Mouse (Mus musculus) MEL (cell line): ENCODE results near the gene A530016L24Rik. TPM values are rescaled to one million over a fixed set of nuclear protein-coding genes. Genes with fewer than 3 reads are reported as not detected.

Source experiments
- DNase-seq: peaks from one replicate; pipeline ENCODE4 v3.0.0; 2011; ENCODE audit warnings: low read depth, low spot score
- H3K27ac ChIP-seq: 2 replicates; pipeline ENCODE4 v1.5.1; 2012; ENCODE audit warnings: low read depth, mild to moderate bottlenecking, control low read depth, low read length, moderate library complexity; ENCODE audit not compliant: control insufficient read depth
- H3K27me3 ChIP-seq, 2 experiments: fragments of 150-350 bp in 1 of 2; sonication (generic) in 1 of 2; 2 replicates each; pipeline ENCODE4 v1.6.1; 2012; ENCODE audit warnings: low read length in 2 of 2, mild to moderate bottlenecking in 2 of 2, improper control_type of control experiment in 1 of 2, moderate library complexity in 1 of 2; ENCODE audit not compliant: insufficient read depth in 2 of 2, control insufficient read depth in 1 of 2
- H3K36me3 ChIP-seq, 2 experiments: 2 replicates each; pipeline ENCODE4 v1.6.1; 2012 to 2014; ENCODE audit warnings: low read length in 2 of 2, improper control_type of control experiment in 1 of 2, inconsistent platforms in 1 of 2, mild to moderate bottlenecking in 1 of 2; ENCODE audit not compliant: insufficient read depth in 2 of 2, control insufficient read depth in 1 of 2
- H3K4me1 ChIP-seq, 2 experiments: fragments of 150-350 bp in 1 of 2; sonication (generic) in 1 of 2; 2 replicates each; pipeline ENCODE4 v1.6.1; 2012; ENCODE audit warnings: low read length in 2 of 2, improper control_type of control experiment in 1 of 2, mild to moderate bottlenecking in 1 of 2; ENCODE audit not compliant: insufficient read depth in 2 of 2, control insufficient read depth in 1 of 2
- H3K4me3 ChIP-seq, 2 experiments: fragments of 150-350 bp in 1 of 2; sonication (generic) in 1 of 2; 2 replicates each; pipeline ENCODE4 v1.5.1; 2012; ENCODE audit warnings: low read depth in 2 of 2, low read length in 2 of 2, mild to moderate bottlenecking in 2 of 2, moderate library complexity in 2 of 2, control low read depth in 1 of 2, improper control_type of control experiment in 1 of 2; ENCODE audit not compliant: control insufficient read depth in 1 of 2, insufficient read depth in 1 of 2
- H3K79me2 ChIP-seq: 2 replicates; pipeline ENCODE4 v1.6.1; 2012; ENCODE audit warnings: mild to moderate bottlenecking, low read length, moderate library complexity; ENCODE audit not compliant: control insufficient read depth, poor library complexity, insufficient read depth
- H3K9ac ChIP-seq: 2 replicates; pipeline ENCODE4 v1.6.1; 2012; ENCODE audit warnings: low read depth, mild to moderate bottlenecking, control low read depth, low read length, moderate library complexity; ENCODE audit not compliant: control insufficient read depth, poor library complexity, severe bottlenecking
- H3K9me3 ChIP-seq: fragments of 150-350 bp; sonication (generic); replicated peaks from 2 replicates; pipeline ENCODE4 v1.6.1; 2012; ENCODE audit warnings: mild to moderate bottlenecking, low read length, improper control_type of control experiment, moderate library complexity; ENCODE audit not compliant: insufficient read depth
- BHLHE40 ChIP-seq: IDR thresholded peaks from 2 replicates; pipeline ENCODE4 v1.6.1; 2012; ENCODE audit warnings: low read depth, mild to moderate bottlenecking, inconsistent platforms, low read length, improper control_type of control experiment, borderline replicate concordance
- CHD1 ChIP-seq: IDR thresholded peaks from 2 replicates; pipeline ENCODE4 v1.6.1; 2012; ENCODE audit warnings: low read depth, mild to moderate bottlenecking, inconsistent platforms, low read length, improper control_type of control experiment
- CTCF ChIP-seq, 3 experiments: IDR thresholded peaks in 2 of 3; conservative IDR thresholded peaks in 1 of 3; 2 replicates each; pipeline ENCODE4 v1.5.1; 2011 to 2012; ENCODE audit warnings: low read length in 3 of 3, low read depth in 2 of 3, mild to moderate bottlenecking in 2 of 3, improper control_type of control experiment in 1 of 3, inconsistent platforms in 1 of 3, mixed read lengths in 1 of 3, moderate library complexity in 1 of 3; ENCODE audit not compliant: control insufficient read depth in 1 of 3, insufficient read depth in 1 of 3, poor library complexity in 1 of 3, severe bottlenecking in 1 of 3
- E2F4 ChIP-seq: IDR thresholded peaks from 2 replicates; pipeline ENCODE4 v1.6.1; 2011; ENCODE audit warnings: low read depth, low read length, improper control_type of control experiment, borderline replicate concordance
- ELF1 ChIP-seq: IDR thresholded peaks from 2 replicates; pipeline ENCODE4 v1.6.1; 2014; ENCODE audit warnings: low read depth, mild to moderate bottlenecking, inconsistent platforms, low read length, improper control_type of control experiment, moderate library complexity
- ETS1 ChIP-seq: IDR thresholded peaks from 2 replicates; pipeline ENCODE4 v1.6.1; 2012; ENCODE audit warnings: low read depth, mild to moderate bottlenecking, inconsistent platforms, low read length, improper control_type of control experiment, moderate library complexity
- GABPA ChIP-seq: IDR thresholded peaks from 2 replicates; pipeline ENCODE4 v1.6.1; 2012; ENCODE audit warnings: low read depth, mild to moderate bottlenecking, inconsistent platforms, low read length, improper control_type of control experiment, moderate library complexity
- GATA1 ChIP-seq: IDR thresholded peaks from 2 replicates; pipeline ENCODE4 v1.6.1; 2011; ENCODE audit warnings: low read depth, low read length, improper control_type of control experiment
- KAT2A ChIP-seq: conservative IDR thresholded peaks from 2 replicates; pipeline ENCODE4 v1.6.1; 2012; ENCODE audit warnings: low read depth, low read length, improper control_type of control experiment, inconsistent platforms
- MAFK ChIP-seq: IDR thresholded peaks from 2 replicates; pipeline ENCODE4 v1.6.1; 2011; ENCODE audit warnings: low read depth, mild to moderate bottlenecking, low read length, improper control_type of control experiment, borderline replicate concordance
- MAX ChIP-seq: IDR thresholded peaks from 2 replicates; pipeline ENCODE4 v1.6.1; 2011; ENCODE audit warnings: low read length, improper control_type of control experiment
- MXI1 ChIP-seq: IDR thresholded peaks from 2 replicates; pipeline ENCODE4 v1.6.1; 2011; ENCODE audit warnings: mild to moderate bottlenecking, low read depth, low read length, improper control_type of control experiment
- NRF1 ChIP-seq: IDR thresholded peaks from 2 replicates; pipeline ENCODE4 v1.6.1; 2014; ENCODE audit warnings: low read depth, mild to moderate bottlenecking, inconsistent platforms, low read length, improper control_type of control experiment, moderate library complexity; ENCODE audit not compliant: poor library complexity, insufficient read depth, severe bottlenecking
- POLR2A ChIP-seq, 2 experiments: IDR thresholded peaks; 2 replicates each; pipeline ENCODE4 v1.6.1; 2011 to 2012; ENCODE audit warnings: low read length in 2 of 2, mild to moderate bottlenecking in 2 of 2, control low read depth in 1 of 2, improper control_type of control experiment in 1 of 2, low read depth in 1 of 2, moderate library complexity in 1 of 2; ENCODE audit not compliant: control insufficient read depth in 1 of 2, insufficient read depth in 1 of 2, poor library complexity in 1 of 2
- POLR2AphosphoS5 ChIP-seq: IDR thresholded peaks from 2 replicates; pipeline ENCODE4 v1.6.1; 2012; ENCODE audit warnings: low read depth, borderline replicate concordance, mild to moderate bottlenecking, inconsistent platforms, low read length, moderate library complexity, mixed read lengths
- RAD21 ChIP-seq: IDR thresholded peaks from 2 replicates; pipeline ENCODE4 v1.6.1; 2011; ENCODE audit warnings: mild to moderate bottlenecking, low read depth, low read length, improper control_type of control experiment
- RCOR1 ChIP-seq: IDR thresholded peaks from 2 replicates; pipeline ENCODE4 v1.6.1; 2012; ENCODE audit warnings: low read depth, mild to moderate bottlenecking, inconsistent platforms, low read length, improper control_type of control experiment
- SIN3A ChIP-seq: IDR thresholded peaks from 2 replicates; pipeline ENCODE4 v1.6.1; 2012; ENCODE audit warnings: low read length, improper control_type of control experiment, inconsistent platforms
- SMC3 ChIP-seq: IDR thresholded peaks from 2 replicates; pipeline ENCODE4 v1.6.1; 2011; ENCODE audit warnings: low read depth, low read length, improper control_type of control experiment
- TAL1 ChIP-seq: IDR thresholded peaks from 2 replicates; pipeline ENCODE4 v1.6.1; 2012; ENCODE audit warnings: mild to moderate bottlenecking, inconsistent platforms, low read length, moderate library complexity, mixed read lengths
- TBP ChIP-seq: IDR thresholded peaks from 2 replicates; pipeline ENCODE4 v1.8.0; 2011; ENCODE audit warnings: low read depth, low read length, improper control_type of control experiment
- TCF12 ChIP-seq: IDR thresholded peaks from 2 replicates; pipeline ENCODE4 v1.6.1; 2014; ENCODE audit warnings: low read depth, mild to moderate bottlenecking, inconsistent platforms, low read length, improper control_type of control experiment, moderate library complexity
- UBTF ChIP-seq: IDR thresholded peaks from 2 replicates; pipeline ENCODE4 v1.6.1; 2012; ENCODE audit warnings: low read depth, mild to moderate bottlenecking, inconsistent platforms, low read length, improper control_type of control experiment, moderate library complexity, borderline replicate concordance; ENCODE audit not compliant: insufficient read depth
- USF2 ChIP-seq, 2 experiments: IDR thresholded peaks; 2 replicates each; pipeline ENCODE4 v1.6.1; 2011 to 2012; ENCODE audit warnings: improper control_type of control experiment in 2 of 2, low read length in 2 of 2, borderline replicate concordance in 1 of 2, inconsistent platforms in 1 of 2, low read depth in 1 of 2, mild to moderate bottlenecking in 1 of 2; ENCODE audit not compliant: insufficient read depth in 1 of 2
- ZC3H11A ChIP-seq: IDR thresholded peaks from 2 replicates; pipeline ENCODE4 v1.6.1; 2012; ENCODE audit warnings: low read depth, mild to moderate bottlenecking, inconsistent platforms, low read length, improper control_type of control experiment
- polyA plus RNA-seq, 2 experiments: library from polyadenylated mRNA; stranded (reverse) in 1 of 2; unstranded in 1 of 2; fragments of >175 nt in 1 of 2; fragments of >200 nt in 1 of 2; gene quantifications; 2 replicates each; pipeline versions ENCODE4 v1.2.1 to v1.2.4; 2012; ENCODE audit warnings: low replicate concordance in 2 of 2, low read depth in 1 of 2; ENCODE audit not compliant: insufficient read length in 2 of 2, insufficient read depth in 1 of 2, missing spikeins in 1 of 2
- total RNA-seq: library from RNA; depleted of rRNA; stranded (reverse); fragments of 300-350 nt; gene quantifications from 2 replicates; pipeline ENCODE4 v1.2.3, GENCODE M21; 2012

The A530016L24Rik gene
- total and polyA plus RNA-seq, 3 experiments, result not detected

GRCm38 (mm10) chr12:112473777-112474176 is 15.5 kb upstream of the A530016L24Rik start:
- DNase-seq, result peak; percentile 69
- Histone ChIP-seq H3K79me2 (no peaks in the 10 kb centered on the region), H3K9me3 (no peaks in the 10 kb centered on the region), H3K4me1 (no peaks in the 10 kb centered on the region), H3K27ac (no peak overlapping the region), H3K27me3 (no peaks in the 10 kb centered on the region), H3K4me3 (no peak overlapping the region), H3K36me3 (no peaks in the 10 kb centered on the region), H3K9ac (no peak overlapping the region)
- TF ChIP-seq BHLHE40 (no peak), TAL1 (no peak; the same call in 1 of the 2 replicates), USF2 (IDR thresholded peaks at IDR 0.05; ENCODE audit: borderline replicate concordance in 1 of 2, insufficient read depth in 1 of 2, low read depth in 1 of 2, low read length in 2 of 2) (no peak), RAD21 (peak; percentile 96), ETS1 (no peak), GATA1 (no peak), MXI1 (no peak), SMC3 (peak; percentile 98), POLR2AphosphoS5 (no peak), POLR2A (IDR thresholded peaks at IDR 0.05; ENCODE audit: control insufficient read depth in 1 of 2, insufficient read depth in 1 of 2, low read depth in 1 of 2, low read length in 2 of 2, poor library complexity in 1 of 2) (no peak), SIN3A (no peak), ELF1 (no peak), CHD1 (no peak), TBP (no peak), CTCF (IDR thresholded peaks at IDR 0.05 in 2 of 3, conservative IDR thresholded peaks at IDR 0.05 in 1 of 3; ENCODE audit: control insufficient read depth in 1 of 3, insufficient read depth in 1 of 3, low read depth in 2 of 3, low read length in 3 of 3, poor library complexity in 1 of 3, severe bottlenecking in 1 of 3) (peak; percentile 96 to 98 (median 97)), TCF12 (no peak), MAFK (no peak), ZC3H11A (peak; percentile 97), KAT2A (no peak), E2F4 (no peak), NRF1 (no peak)

- no peak for DNase-seq
- H3K9me3 ChIP-seq, result no peaks in the 10 kb centered on the region
- H3K4me3 ChIP-seq, result no peak overlapping the region
- H3K79me2 ChIP-seq, result no peaks in the 10 kb centered on the region
- H3K27ac ChIP-seq, result no peak overlapping the region
- H3K27me3 ChIP-seq, result no peaks in the 10 kb centered on the region
- no peaks in the 10 kb centered on the region for H3K36me3 ChIP-seq
- no peaks in the 10 kb centered on the region for H3K4me1 ChIP-seq
- TF ChIP-seq POLR2AphosphoS5, result no peak
- no peak for TF ChIP-seq MAX
- no peak for TF ChIP-seq RCOR1
- no peak for TF ChIP-seq E2F4
- no peak for TF ChIP-seq GABPA
- no peak for TF ChIP-seq CHD1
- no peak for TF ChIP-seq UBTF
- TF ChIP-seq SMC3, result no peak
- H3K9ac ChIP-seq, result no peak overlapping the region
Measured at GRCm38 (mm10) chr12:112489535-112489934, 287 bp downstream of the A530016L24Rik start.
